Mouse (Mus musculus): ENCODE results near the gene Gm17364. TPM values are rescaled to one million over a fixed set of nuclear protein-coding genes. Genes with fewer than 3 reads are reported as not detected.
"Not testable (repeated sequence)": the region's sequence is repeated elsewhere in the genome, so short reads cannot be mapped to it uniquely, and the experiment has no call there.

The Gm17364 gene
- polyA plus RNA-seq, 1 experiment from 2014 or later, result not detected

DNA sequence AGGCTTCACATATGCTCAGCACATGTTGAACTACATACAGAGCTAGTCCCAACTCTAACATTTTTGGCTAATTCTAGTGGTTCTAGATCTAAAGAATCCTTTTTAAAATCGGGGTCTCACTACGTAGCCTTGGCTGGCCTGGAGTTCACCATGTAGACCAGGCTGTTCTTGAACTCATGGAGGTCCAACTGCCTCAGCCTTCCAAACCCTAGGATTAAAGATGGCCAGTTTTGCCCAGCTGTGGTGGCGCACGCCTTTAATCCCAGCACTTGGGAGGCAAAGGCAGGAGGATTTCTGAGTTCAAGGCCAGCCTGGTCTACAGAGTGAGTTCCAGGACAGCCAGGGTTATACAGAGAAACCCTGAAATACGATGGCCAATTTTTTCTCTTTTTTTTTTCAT lies 22.5 kb downstream of the Gm17364 start:
- H3K4me1 ChIP-seq; H3K9me3 ChIP-seq; H3K4me3 ChIP-seq; H3K36me3 ChIP-seq; H3K27ac ChIP-seq (replicated peaks); ATAC-seq (ENCODE audit: low FRiP score, low read depth); H3K27me3 ChIP-seq; H3K9ac ChIP-seq (replicated peaks): not testable (repeated sequence)
- 0 out of 2 replicates have a peak overlapping the region, but pooled peaks have one; percentile 78 for H3K4me2 ChIP-seq (replicated peaks)
- WGBS, result 92% methylated on average over 5 of the region's 5 CpGs

DNA sequence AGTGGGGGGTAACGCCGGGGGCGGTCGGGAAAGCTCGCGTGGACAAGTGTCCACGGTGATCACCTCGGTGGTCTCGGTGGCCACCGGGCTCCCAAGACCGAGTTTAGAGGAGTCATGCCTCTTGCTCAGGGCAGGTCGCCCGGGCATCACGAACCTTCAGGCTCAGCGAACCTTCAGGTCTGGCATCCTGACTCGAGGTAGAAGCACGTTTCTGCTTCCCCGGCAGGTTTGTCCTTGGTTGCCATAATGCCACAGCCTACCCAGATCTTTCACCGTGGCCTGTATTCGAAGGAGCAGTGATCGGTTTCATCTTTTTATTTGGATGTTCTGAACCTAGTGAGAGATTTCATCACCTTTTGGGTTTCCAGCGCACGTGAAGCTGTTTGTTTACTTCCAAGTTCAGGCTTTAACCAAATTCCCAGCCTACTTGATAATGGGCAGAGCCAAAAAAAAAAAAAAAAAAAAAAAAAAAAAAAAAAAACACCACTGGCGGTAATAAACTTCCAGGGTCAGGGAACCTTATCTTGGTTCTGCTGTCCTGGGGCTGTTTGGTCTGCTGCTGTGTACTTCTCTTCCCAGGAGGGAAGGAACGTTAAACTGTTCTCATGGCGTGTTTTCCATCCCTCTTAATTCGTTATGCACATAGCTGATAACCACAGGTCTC lies 23.3 kb downstream of the Gm17364 start:
- Histone ChIP-seq H3K36me3 (no peaks in the 10 kb centered on the region), H3K9ac (replicated peaks) (peak overlapping the region; percentile 75), H3K9me3 (no peaks in the 10 kb centered on the region), H3K4me3 (peak overlapping the region; percentile 77), H3K27ac (replicated peaks) (peak overlapping the region; percentile 87), H3K27me3 (no peaks in the 10 kb centered on the region), H3K4me2 (replicated peaks) (peak overlapping the region; percentile 78), H3K4me1 (peaks cover 4% of the 10 kb centered on the region; the same call in 1 of the 2 replicates)
- ATAC-seq (ENCODE audit: low FRiP score, low read depth), result no peak
- WGBS, result 3% methylated on average over 27 of the region's 27 CpGs

DNA sequence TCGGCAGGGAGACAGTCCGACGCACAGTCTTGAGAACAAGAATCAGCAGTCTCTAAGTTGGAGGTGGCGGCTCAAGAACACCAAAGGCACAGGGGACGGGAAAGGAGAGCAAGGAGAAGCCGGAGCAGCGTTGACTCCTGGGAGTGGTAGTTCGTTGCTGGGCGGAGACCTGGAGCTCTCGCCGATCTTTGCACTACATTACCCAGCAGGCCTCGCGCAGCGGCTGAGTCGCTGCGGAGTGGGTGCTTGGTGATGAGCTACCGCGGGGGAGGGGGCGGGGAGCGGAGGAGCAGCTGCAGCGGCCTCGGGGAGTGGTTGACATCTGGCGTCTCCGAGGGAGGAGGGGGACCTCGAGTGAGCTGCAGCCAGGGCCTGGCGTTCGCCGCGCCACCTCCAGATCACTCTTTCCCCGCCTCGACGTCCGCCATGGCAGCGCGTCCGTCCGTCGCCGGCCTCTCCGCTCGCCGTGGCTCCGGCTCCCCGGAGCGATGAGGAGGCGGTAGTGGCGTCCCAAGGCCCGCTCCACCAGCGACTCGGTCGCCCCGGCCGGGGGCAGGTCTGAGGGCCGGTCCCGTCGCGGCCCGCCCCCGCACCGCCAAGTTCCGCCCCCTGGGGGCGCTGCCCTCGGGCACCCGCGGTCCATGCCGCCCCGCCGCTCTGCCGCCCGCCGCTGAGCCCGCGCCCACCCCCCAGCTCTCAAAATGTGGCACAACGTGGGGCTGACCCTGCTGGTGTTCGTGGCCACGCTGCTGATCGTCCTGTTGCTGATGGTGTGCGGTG lies 24.0 kb downstream of the Gm17364 start, which contains the start of gene Smim13:
Gene Smim13, plus strand, starts transcription at position 307 of the 780 bp plus-strand sequence.
- H3K4me2 ChIP-seq (replicated peaks), result peak within 1 kb of the TSS; percentile 78
- H3K9ac ChIP-seq (replicated peaks), result peak within 1 kb of the TSS; percentile 75
- H3K27ac ChIP-seq (replicated peaks), result peak within 1 kb of the TSS; percentile 87
- no peaks in the 10 kb centered on the region for H3K9me3 ChIP-seq
- peak within 1 kb of the TSS; percentile 77 for H3K4me3 ChIP-seq
- no peaks in the 10 kb centered on the region for H3K36me3 ChIP-seq
- WGBS, result under 1% methylated on average over 68 of the region's 78 CpGs
- no peaks in the 10 kb centered on the region for H3K27me3 ChIP-seq
- H3K4me1 ChIP-seq, result peaks cover 4% of the 10 kb centered on the region; the same call in 1 of the 2 replicates
- peak; percentile 98 for ATAC-seq (ENCODE audit: low FRiP score, low read depth)

- H3K27ac ChIP-seq (replicated peaks), result peak overlapping the region; percentile 73
- no peaks in the 10 kb centered on the region for H3K36me3 ChIP-seq
- peak overlapping the region; percentile 43 for H3K9ac ChIP-seq (replicated peaks)
- 50% methylated on average over 12 of the region's 12 CpGs for WGBS
- peak; percentile 17; the same call in 1 of the 2 replicates for ATAC-seq (ENCODE audit: low FRiP score, low read depth)
- H3K4me2 ChIP-seq (replicated peaks), result peak overlapping the region; percentile 78
- peaks cover 4% of the 10 kb centered on the region; the same call in 1 of the 2 replicates for H3K4me1 ChIP-seq
- H3K4me3 ChIP-seq, result peak overlapping the region; percentile 77
- no peaks in the 10 kb centered on the region for H3K9me3 ChIP-seq
- no peaks in the 10 kb centered on the region for H3K27me3 ChIP-seq
These were observed 24.8 kb downstream of the Gm17364 start for GRCm38 (mm10) chr13:41248751-41249520.

DNA sequence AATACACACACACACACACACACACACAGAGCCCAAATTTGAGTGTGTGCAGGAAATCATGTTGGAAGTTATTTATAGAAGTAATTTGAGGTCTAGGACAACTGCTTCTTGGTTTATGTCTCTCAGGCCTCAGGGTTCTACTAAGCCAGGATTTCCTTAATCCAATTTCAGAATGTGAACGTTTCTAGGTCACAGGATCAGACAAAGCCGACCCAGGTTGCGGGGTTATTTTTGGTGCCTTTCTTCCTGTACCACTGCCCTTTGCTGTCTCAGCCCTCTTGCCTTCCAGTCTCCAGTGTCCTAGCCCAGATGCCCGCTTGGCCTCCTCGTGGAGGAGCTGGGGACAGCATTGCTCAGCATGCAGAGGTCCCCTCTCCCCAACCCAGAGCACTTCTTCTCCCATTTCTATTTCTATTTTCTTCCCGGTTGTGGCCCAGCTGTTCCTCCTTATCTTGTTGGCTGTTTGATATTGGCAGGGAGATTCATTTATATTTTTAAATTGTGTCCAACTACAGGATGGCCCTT lies 29.4 kb downstream of the Gm17364 start:
- peaks cover 4% of the 10 kb centered on the region; the same call in 1 of the 2 replicates for H3K4me1 ChIP-seq
- H3K27me3 ChIP-seq, result no peaks in the 10 kb centered on the region
- H3K27ac ChIP-seq (replicated peaks), result no peak overlapping the region
- WGBS, result 59% methylated on average over 6 of the region's 6 CpGs
- H3K4me3 ChIP-seq, result no peak overlapping the region
- H3K9ac ChIP-seq (replicated peaks), result no peak overlapping the region
- no peak for ATAC-seq (ENCODE audit: low FRiP score, low read depth)
- no peaks in the 10 kb centered on the region for H3K36me3 ChIP-seq
- no peak overlapping the region for H3K4me2 ChIP-seq (replicated peaks)
- no peaks in the 10 kb centered on the region for H3K9me3 ChIP-seq

DNA sequence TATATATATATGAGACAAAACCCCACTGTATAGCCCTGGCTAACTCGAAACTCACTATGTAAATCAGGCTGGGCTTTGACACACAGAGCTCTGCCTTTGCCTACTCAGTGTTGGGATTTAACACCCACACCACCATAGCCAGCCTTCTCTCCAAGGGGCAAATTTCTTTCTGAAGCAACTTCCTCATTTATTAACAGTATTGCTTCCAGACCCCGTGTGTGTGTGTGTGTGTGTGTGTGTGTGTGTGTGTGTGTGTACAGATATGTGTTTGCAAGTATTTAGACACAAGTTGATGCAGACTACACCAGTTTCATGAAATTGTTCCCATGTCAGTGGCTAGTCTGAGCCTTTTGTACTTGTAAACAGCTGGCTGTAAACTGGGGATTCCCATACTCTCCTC lies 32.2 kb downstream of the Gm17364 start:
- Histone ChIP-seq H3K9ac (replicated peaks) (no peak overlapping the region), H3K27me3 (no peaks in the 10 kb centered on the region)
- WGBS, result 69% methylated on average over 2 of the region's 2 CpGs

DNA sequence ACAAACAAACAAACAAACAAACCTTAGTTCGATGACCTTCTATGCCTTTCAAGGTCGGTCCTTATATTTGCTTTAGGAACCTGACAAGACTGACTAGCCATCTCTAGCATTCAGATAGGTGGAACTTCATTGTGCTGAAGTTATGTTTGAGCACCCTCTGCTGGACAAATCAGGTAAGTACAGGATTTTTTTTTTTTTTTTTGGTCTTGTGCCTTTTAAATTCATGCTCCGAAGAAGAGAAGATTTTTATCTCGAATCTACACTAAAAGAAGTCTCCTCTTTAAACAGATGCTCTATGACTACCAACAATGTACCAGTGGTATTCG lies 35.0 kb downstream of the Gm17364 start:
- no peaks in the 10 kb centered on the region for H3K36me3 ChIP-seq
- H3K4me2 ChIP-seq (replicated peaks), result no peak overlapping the region
- H3K27me3 ChIP-seq, result no peaks in the 10 kb centered on the region
- no peak overlapping the region for H3K27ac ChIP-seq (replicated peaks)
- ATAC-seq (ENCODE audit: low FRiP score, low read depth), result no peak
- no peaks in the 10 kb centered on the region for H3K9me3 ChIP-seq
- H3K4me3 ChIP-seq, result no peak overlapping the region
- H3K9ac ChIP-seq (replicated peaks), result no peak overlapping the region
- 16% methylated on average over 5 of the region's 5 CpGs for WGBS
- no peaks in the 10 kb centered on the region for H3K4me1 ChIP-seq

More for the DNA sequence above, 32.2 kb downstream of the Gm17364 start:
- no peak overlapping the region for H3K4me2 ChIP-seq (replicated peaks)
- no peak for ATAC-seq (ENCODE audit: low FRiP score, low read depth)
- no peaks in the 10 kb centered on the region for H3K36me3 ChIP-seq
- no peak overlapping the region for H3K27ac ChIP-seq (replicated peaks)
- H3K4me1 ChIP-seq, result no peaks in the 10 kb centered on the region
- no peak overlapping the region for H3K4me3 ChIP-seq
- no peaks in the 10 kb centered on the region for H3K9me3 ChIP-seq

- Histone ChIP-seq H3K9ac (replicated peaks) (no peak overlapping the region), H3K27ac (replicated peaks) (no peak overlapping the region), H3K9me3 (no peaks in the 10 kb centered on the region), H3K36me3 (no peaks in the 10 kb centered on the region), H3K4me1 (no peaks in the 10 kb centered on the region), H3K4me2 (replicated peaks) (no peak overlapping the region), H3K4me3 (no peak overlapping the region), H3K27me3 (no peaks in the 10 kb centered on the region)
- ATAC-seq (ENCODE audit: low FRiP score, low read depth), result no peak
- 79% methylated on average over 10 of the region's 10 CpGs for WGBS
These were observed 35.6 kb downstream of the Gm17364 start for GRCm38 (mm10) chr13:41238035-41238804.

- Histone ChIP-seq H3K4me3 (no peak overlapping the region), H3K9me3 (no peaks in the 10 kb centered on the region), H3K36me3 (no peaks in the 10 kb centered on the region), H3K27me3 (no peaks in the 10 kb centered on the region), H3K27ac (replicated peaks) (no peak overlapping the region), H3K4me1 (no peaks in the 10 kb centered on the region), H3K9ac (replicated peaks) (no peak overlapping the region), H3K4me2 (replicated peaks) (no peak overlapping the region)
- ATAC-seq (ENCODE audit: low FRiP score, low read depth), result no peak
- 87% methylated on average over 13 of the region's 13 CpGs for WGBS
These were observed 37.7 kb downstream of the Gm17364 start for GRCm38 (mm10) chr13:41235845-41236741.

DNA sequence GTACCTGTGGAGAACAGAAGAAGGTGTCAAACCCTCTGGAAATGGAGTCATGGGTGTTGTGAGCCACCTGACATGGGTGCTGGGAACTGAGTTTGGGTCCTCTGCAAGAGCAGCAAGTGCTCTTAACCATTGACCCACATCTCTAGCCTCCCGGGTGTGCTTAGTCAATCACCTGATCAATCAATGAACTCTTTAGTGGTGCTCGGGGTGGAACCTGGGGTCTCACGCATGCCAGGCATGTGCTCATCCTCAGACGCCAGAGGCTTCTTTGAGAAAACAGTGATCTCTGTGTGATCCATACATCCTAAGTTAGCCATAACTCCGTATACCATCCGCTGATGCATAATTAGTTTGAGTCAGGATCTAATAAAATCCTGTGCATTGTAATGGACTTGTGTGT lies 38.6 kb downstream of the Gm17364 start:
- 90% methylated on average over 6 of the region's 6 CpGs for WGBS
- Histone ChIP-seq H3K36me3 (no peaks in the 10 kb centered on the region), H3K27ac (replicated peaks) (no peak overlapping the region), H3K27me3 (no peaks in the 10 kb centered on the region), H3K4me1 (no peaks in the 10 kb centered on the region), H3K4me2 (replicated peaks) (no peak overlapping the region), H3K9ac (replicated peaks) (no peak overlapping the region), H3K4me3 (no peak overlapping the region), H3K9me3 (no peaks in the 10 kb centered on the region)
- no peak for ATAC-seq (ENCODE audit: low FRiP score, low read depth)

All from midbrain, embryonic 12.5 days (tissue).